Mouse (Mus musculus) neutrophil, adult 65 days (primary cell): Measurements from ENCODE around the gene Rpgrip1. TPM values are rescaled to one million over a fixed set of nuclear protein-coding genes. Genes with fewer than 3 reads are reported as not detected.

Source experiments
- total RNA-seq: library from RNA; stranded (reverse); gene quantifications from 2 replicates; pipeline ENCODE4 v1.2.4, GENCODE M21; 2023

Gene Rpgrip1
- 0.69 and 1.1 TPM in 2 replicates for total RNA-seq

GRCm38 (mm10) chr14:52110346-52110745 lies at the start of gene Rpgrip1:
Gene Rpgrip1, plus strand, starts transcription at chr14:52110704.

GRCm38 (mm10) chr14:52103856-52104676 lies 6.4 kb upstream of the Rpgrip1 start, which contains the start of gene Hnrnpc:
Gene Hnrnpc, minus strand, starts transcription at chr14:52104028.

GRCm38 (mm10) chr14:52197156-52197878 lies 86.8 kb downstream of the Rpgrip1 start, which contains the start of gene Supt16:
Gene Supt16, minus strand, starts transcription at chr14:52197416.

Other genes starting within 250 kb of the Rpgrip1 start
- gene Mettl17, start 225.9 kb upstream of the Rpgrip1 start, total RNA-seq = 14.5 and 25.6 TPM in 2 replicates
- gene Slc39a2, start 217.8 kb upstream of the Rpgrip1 start, total RNA-seq = 0.16 and 0.32 TPM in 2 replicates
- gene Ndrg2, start 196.5 kb upstream of the Rpgrip1 start, total RNA-seq = 1.1 and 1.5 TPM in 2 replicates
- gene Tppp2, start 192.3 kb upstream of the Rpgrip1 start, total RNA-seq = not detected in 2 replicates
- not detected in 2 replicates for gene Rnase13, start 187.9 kb upstream of the Rpgrip1 start, total RNA-seq
- 4.5 and 5.0 TPM in 2 replicates for gene Arhgef40, start 126.0 kb upstream of the Rpgrip1 start, total RNA-seq
- gene Tmem253, start 95.0 kb upstream of the Rpgrip1 start, total RNA-seq = not detected in 2 replicates
- 7.0 and 10.8 TPM in 2 replicates for gene Zfp219, start 90.0 kb upstream of the Rpgrip1 start, total RNA-seq
- gene Olfr221, start 68.2 kb upstream of the Rpgrip1 start, total RNA-seq = not detected in 2 replicates
- 337 and 371 TPM in 2 replicates for gene Hnrnpc, start 6.7 kb upstream of the Rpgrip1 start, total RNA-seq
- 37.8 and 48.3 TPM in 2 replicates for gene Supt16, start 86.7 kb downstream of the Rpgrip1 start, total RNA-seq
- 114 and 132 TPM in 2 replicates for gene Chd8, start 147.1 kb downstream of the Rpgrip1 start, total RNA-seq
- gene Tox4, start 168.4 kb downstream of the Rpgrip1 start, total RNA-seq = 144 and 159 TPM in 2 replicates
- gene Rab2b, start 168.8 kb downstream of the Rpgrip1 start, total RNA-seq = 4.1 and 6.4 TPM in 2 replicates
- gene Mettl3, start 194.4 kb downstream of the Rpgrip1 start, total RNA-seq = 15.2 and 18.1 TPM in 2 replicates
- gene Sall2, start 218.1 kb downstream of the Rpgrip1 start, total RNA-seq = 0.54 TPM in 2 replicates
- not detected in 2 replicates for gene Olfr1513, start 245.7 kb downstream of the Rpgrip1 start, total RNA-seq